Mouse (Mus musculus) hindlimb bud, embryonic 11.5 days (tissue): Measurements from ENCODE around the gene Xrcc6.
"Not testable (repeated sequence)": the region's sequence is repeated elsewhere in the genome, so short reads cannot be mapped to it uniquely, and the experiment has no call there.

Experiments used
- DNase-seq: peaks from one replicate; pipeline ENCODE4 v3.0.0-alpha.2; 2012; ENCODE audit warnings: low read depth, low spot score; ENCODE audit errors: extremely low spot score

The Xrcc6 gene

GRCm38 (mm10) chr15:81964980-81965545 lies 22.6 kb upstream of the Xrcc6 start:
- DNase-seq, result no peak

- DNase-seq, result no peak
These were observed 21.4 kb upstream of the Xrcc6 start for GRCm38 (mm10) chr15:81966062-81966829.

DNA sequence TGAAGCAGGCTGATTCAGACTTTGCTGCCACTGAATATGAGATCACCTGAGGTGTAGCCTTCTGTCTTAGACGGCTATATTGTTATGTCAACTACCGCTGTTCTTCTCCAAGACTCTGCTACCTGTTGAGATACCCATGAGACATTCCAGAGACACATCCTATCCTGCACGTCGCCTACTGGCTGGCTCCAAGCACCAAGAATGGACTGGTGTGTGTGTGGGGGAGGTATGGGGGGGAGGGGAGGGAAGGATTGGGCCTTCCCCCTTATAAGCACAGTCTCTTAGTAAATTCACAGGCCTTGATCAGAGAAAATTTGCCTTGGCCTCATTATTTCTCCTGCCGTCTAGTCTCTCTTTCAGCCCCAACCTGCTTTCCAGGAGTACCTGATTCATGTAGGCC lies 19.8 kb upstream of the Xrcc6 start:
- DNase-seq, result no peak

DNA sequence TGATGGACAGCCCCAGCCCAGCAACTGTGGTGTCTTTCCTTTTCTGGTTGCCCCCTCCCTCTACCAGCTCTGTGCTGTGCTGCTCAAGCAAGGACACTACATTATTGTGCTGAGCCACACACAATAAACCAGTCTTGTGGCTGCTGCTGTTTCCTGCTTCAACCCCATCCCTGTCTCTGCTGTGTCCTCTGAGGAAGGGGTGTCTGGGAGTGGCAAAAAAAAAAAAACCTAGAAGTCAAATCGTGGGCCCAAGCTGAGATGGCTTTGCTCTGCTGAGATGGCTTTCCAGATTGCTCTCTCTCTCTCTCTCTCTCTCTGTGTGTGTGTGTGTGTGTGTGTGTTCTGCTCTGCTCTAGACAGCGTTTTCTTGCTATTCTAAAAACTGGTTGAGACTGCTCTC lies 19.2 kb upstream of the Xrcc6 start:
- no peak for DNase-seq

GRCm38 (mm10) chr15:81969173-81969572 lies 18.5 kb upstream of the Xrcc6 start:
- DNase-seq, result no peak

DNA sequence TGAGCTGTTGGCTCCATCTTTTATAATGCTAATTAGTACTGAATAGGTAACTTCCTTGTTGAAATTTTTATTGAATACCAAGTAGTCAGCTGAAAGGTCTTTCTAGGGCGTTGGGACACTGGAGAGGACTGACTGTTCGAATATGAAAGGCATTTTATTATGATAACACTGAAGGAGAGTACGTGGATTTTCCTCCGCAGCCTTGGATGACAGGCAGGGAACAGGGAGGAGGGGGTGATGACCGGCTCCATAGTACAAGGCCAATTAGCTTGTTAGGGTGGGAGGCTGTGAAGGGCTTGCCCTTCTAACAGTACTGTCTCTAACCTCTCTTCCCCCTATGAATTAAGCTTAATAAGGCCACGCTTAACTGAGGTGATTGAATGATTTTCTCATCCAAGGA lies 18.0 kb upstream of the Xrcc6 start:
- not testable (repeated sequence) for DNase-seq

- DNase-seq, result not testable (repeated sequence)
These were observed 17.1 kb upstream of the Xrcc6 start for GRCm38 (mm10) chr15:81970498-81970897.

GRCm38 (mm10) chr15:81975156-81975555 lies 12.5 kb upstream of the Xrcc6 start:
- DNase-seq, result not testable (repeated sequence)

DNA sequence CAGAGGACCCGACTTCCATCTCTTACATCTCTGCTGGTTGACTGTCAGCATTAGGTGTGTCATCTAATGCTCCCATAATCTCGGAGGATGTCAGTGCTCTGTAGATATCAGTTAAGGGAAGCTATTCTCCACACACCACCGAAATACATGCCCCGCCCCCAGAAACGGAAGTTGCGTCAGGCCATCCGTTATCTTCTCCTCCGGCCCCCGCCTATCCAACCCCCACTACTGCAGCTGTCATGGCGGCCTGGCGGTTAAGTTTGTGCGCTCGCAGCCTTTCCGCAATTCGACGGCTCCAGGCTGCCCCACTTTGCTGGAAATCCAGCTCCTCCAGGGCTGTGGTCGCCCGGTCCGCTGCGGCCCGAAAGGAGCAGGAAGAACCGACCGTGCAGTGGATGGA lies 7.3 kb upstream of the Xrcc6 start, which contains the start of gene 1700029P11Rik:
Gene 1700029P11Rik, plus strand, starts transcription at position 220 of the 400 bp plus-strand sequence.
- no peak for DNase-seq

DNA sequence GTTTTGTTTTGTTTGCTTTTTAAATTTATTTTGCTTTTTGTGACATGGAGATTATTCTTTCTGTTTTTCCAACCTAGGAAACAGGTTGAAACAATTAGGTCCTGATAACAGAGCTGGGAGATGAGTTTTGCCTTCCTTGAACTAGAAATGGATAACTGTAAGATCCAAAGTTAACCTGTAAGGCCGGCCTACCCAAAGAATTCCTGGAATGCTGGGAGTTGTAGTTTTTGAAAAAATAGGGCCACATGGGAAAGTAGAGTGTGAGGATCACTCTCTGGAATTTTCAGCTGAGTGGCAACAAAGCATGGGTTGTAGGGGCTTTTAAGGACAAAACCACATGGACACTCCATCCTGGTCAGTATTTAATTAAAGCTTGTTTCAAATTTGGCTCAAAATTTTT lies 5.5 kb upstream of the Xrcc6 start:
- DNase-seq, result no peak

DNA sequence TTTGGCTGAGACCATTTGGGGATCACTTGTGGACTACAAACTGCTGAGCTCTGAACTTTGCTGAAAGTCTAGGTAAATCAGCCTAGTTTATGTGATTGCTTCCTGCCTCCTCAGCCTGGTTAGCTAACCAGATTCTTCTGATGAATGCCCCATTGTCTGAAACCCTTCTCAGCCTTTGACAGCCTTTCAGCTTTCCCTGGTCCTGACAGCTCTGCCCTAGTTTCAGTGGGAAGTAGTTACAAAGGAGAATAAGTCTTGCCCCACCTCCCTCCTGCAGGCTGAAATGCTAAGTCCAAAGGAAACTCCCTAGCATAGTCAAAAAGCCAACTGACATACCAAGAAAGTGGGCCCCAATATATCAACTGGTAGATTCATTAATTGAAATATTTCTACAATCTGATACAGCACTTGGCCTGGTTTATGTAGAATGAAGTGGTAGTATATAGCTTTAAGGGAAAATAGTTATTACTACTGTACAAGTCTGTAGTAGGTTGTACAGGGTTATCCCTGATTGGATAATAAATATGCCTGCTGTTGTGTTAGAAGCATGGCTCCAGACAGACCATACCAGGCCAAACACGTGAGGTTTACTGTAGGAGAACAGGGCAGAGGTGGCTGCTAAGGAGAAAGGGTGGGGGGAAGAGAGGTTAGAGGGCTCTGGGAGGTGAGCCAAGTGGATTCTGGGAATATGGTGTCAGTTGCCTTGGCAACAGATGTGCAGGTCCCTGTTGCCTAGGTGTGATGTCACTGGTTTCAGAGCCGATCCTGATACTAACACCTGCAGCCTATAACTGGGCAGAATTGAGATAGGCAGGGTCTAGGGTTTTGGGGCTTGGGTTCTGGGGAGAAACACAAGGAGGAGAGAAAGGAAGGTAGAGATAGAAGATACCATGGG lies 2.1 kb upstream of the Xrcc6 start:
- DNase-seq, result no peak

DNA sequence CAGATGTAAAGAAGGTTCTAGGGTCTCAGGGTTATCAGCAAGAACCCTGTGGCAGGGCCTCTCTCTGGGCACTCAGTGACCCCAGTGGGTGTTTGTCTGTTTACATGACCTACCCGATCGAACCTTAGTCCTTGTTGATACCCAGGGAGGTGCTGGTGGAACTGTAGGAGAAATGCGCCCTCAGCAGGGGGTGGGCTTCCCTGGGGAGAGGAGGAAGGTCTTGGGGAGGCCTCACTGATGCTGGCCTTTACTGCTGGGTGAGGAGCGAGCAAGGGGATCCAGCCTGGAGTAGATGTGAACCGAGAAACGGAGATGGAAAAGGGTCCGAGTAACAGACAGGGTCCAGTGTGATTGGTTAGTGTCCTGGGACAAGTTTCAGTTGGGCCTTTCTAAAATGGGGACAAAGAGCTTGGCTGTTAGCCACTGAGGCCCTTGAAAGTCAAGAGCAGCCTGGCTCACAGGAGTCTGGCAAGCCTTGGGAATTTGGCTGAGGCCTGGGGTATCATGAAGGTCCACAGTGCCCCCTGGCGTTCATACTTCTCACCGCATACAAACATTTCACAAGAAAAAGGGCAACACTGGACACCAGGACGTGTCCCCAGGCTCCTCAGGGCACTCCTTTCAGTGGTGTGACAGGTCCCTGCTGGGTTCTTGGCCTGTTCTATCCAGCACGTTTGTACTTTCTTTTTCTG lies 1.9 kb downstream of the Xrcc6 start:
- DNase-seq, result peak; percentile 83

GRCm38 (mm10) chr15:81990549-81990948 lies 2.9 kb downstream of the Xrcc6 start:
- no peak for DNase-seq

DNA sequence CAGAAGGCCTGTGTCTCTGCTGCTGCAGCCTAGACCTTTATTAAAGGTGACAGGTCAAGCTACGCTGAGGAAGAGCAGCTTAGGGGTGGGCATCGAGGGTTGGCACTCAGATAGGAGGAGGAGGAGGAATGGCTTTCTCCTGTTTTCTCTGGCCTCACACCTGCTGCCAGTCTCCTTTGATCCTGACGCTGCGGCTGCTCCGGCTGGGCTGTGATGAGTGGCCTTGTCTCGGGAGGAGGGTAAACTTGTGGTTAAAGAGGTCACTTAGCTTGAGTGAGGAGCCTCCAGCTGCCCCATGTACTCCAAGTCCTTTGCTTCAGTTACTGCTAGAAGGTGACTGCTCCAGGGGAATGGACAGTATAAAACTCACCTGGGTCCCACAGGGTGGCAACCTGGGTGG lies 6.4 kb downstream of the Xrcc6 start:
- DNase-seq, result no peak

- DNase-seq, result no peak
These were observed 16.6 kb downstream of the Xrcc6 start for GRCm38 (mm10) chr15:82004257-82004656.

DNA sequence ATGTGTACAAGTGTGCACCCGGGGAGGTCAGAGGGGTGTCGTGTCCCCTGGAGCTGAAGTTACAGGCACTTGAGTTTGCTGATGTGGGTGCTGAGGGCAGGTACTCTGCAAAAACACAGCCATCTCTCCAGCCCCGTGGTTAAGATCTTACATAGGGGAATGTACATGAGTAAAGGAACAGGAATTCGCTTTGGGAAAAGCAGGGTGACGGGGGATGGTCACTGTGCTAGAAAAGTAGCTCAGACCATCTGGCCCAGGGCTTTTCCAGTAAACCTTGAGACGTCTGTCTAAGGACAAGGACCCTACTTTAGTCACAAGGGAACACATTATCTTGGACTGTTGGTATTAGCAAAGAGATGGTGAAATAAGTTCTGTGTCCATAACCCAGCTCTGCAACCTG lies 24.3 kb downstream of the Xrcc6 start:
- no peak for DNase-seq

- DNase-seq, result no peak
These were observed 27.2 kb downstream of the Xrcc6 start for GRCm38 (mm10) chr15:82014745-82015391.

DNA sequence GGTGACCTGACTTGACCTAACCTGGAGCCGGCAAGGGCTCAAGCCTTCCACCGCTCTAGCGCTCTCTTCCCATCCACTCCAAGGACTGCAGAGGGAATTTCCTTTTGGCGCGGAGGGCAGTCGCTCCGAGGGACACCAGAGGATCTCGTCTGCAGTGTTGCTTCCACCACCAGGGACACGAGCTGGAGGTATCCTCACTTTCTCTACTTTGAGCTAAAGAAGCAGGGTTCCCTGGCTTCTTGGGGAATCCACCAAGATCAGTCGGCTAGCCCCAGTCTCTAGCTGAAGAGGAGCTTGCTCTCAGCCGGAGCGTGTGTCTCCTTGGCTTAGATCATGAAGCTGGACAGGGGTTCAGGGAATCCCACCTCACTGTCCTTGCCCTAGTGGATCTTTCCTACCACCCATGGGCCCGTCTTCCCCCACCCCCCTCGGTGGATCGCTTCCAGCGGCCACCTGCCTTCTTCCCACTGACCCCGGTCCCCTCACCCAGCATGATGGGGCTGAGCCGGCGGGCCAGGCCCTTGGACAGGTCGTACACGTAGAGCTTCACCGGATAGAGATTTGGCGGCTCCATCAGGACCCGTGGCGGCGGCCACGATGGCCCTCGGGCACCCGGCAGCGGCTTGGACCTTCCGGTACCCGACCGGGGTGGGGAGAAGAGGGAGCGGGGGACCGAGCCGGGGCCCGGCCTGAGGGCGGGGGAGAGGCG lies 27.9 kb downstream of the Xrcc6 start:
- DNase-seq, result no peak

DNA sequence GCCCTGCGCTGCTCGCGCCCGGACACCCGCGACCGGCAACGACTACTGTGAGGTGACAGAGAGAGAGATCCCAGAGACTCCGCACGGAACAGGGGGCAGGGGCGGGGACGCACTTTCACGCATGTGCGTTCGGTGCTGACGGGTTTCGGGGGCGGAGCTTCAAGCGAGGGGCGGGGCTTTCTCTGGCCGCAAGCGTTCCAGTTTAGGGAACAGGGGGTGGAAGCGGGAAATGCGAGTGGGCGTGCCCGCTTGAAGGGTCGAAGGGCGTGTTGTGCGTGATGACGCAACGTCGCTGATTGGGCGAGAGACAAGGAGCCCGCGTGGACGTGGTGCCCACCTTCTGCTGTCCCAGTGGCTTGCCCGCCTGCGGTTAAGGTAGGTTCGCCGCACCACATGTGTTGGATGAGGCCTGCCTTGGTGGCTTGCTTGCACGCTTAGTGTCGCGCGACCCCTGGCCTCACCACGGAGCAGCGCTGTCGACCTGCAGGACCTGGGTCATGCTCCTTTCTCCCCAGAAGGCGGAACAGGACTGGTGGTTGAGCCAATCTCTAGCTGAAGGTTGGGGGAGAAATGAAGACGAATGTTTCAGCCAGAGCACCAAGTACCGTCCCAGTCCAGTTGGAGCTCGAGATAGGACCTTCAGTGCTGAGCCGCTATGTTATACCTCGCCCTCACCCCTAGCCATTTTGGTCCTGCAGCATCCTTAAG lies 28.6 kb downstream of the Xrcc6 start:
- peak; percentile 97 for DNase-seq
